23 mouse cellular contexts compared by ENCODE assay signal in the genomic region with DNA sequence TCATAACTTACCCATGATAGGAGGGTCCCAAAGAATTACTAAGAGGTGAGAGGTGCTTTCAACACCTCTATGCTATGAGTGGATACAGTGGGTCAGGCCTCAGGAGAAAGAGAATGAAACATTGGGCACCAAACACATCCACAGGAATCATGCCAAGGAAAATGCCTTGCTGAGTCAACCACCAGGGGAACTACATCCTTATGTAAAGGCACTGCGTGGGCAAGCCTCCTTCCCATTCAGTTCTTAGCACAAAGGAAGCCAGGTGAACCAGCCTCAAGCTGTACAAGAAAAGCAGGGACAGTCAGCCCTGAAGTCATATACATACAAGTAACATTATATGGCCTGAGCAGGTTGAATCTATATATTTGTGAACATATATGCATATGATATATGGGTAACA. TPM values are rescaled to one million over a fixed set of nuclear protein-coding genes. Genes with fewer than 3 reads are reported as not detected.
DNase-seq lines count a peak whose midpoint lies in the region; ATAC-seq lines count a peak whose summit lies in the region.
"Had no signal": no experiment of that assay in that cellular context is flagged by ENCODE, and none has a peak within 500 bp of the region (broad histone marks: within the 10 kb centered on the region; RNA-seq: fewer than 3 reads in every experiment).

No protein-coding gene starts in this region.

- intact Hi-C loops in left cerebral cortex, postnatal 25 days (cut with DNase I): no loop called here

- peak; percentile 92 for ATAC-seq in frontal cortex, adult (ENCODE audit: low TSS enrichment)
- ATAC-seq: forebrain, embryonic 15.5 days; intestine, postnatal 0 days; liver, embryonic 12.5 days; liver, postnatal 0 days; lung, postnatal 0 days; Patski had no signal

- no peak for DNase-seq in frontal cortex, postnatal 25 days (ENCODE audit: low spot score in 2 of 2)
- DNase-seq in left cerebral cortex, postnatal 25 days (ENCODE audit: low spot score in 2 of 2): peak; percentile 7 to 76
- no peak for DNase-seq in left cerebral cortex, adult 11 months (ENCODE audit: low spot score)
- DNase-seq in brain, adult 2 months (ENCODE audit: low read depth, low spot score): peak; percentile 86
- peak; percentile 75 for DNase-seq in telencephalon, adult 2 months (ENCODE audit: low read depth, low spot score)
- DNase-seq in lung, adult 18-20 months: no peak
- DNase-seq: adrenal gland, postnatal 10 days; cerebellum, adult 11 months; cerebellum, adult 9-10 months; gastrocnemius, postnatal 14 days; heart, postnatal 4 days; kidney, adult 9 months; kidney, postnatal 10 days; liver, postnatal 0 days; lung, postnatal 4 days; thymus, postnatal 14 days had no signal

RNA-seq across cellular contexts. Expression of gene Tmc5, which starts 53.8 kb away (rescaled TPM):
- total RNA-seq in left cerebral cortex, postnatal 25 days (2021): under 1 TPM; 0.27 to 0.37 TPM
- total RNA-seq: granulocyte monocyte progenitor cell, adult 5-6 weeks had no signal

RNA-seq across cellular contexts. Expression of gene Gde1, which starts 54.7 kb away (rescaled TPM):
- 100 to 1,000 TPM; 288 TPM for total RNA-seq in left cerebral cortex, postnatal 25 days (2021)

Comparison
In these comparisons a context has a peak if more than half of its experiments do, and no peak if none do; other contexts are left out.
1. DNase-seq: peak in left cerebral cortex, postnatal 25 days (2 of 2), brain, adult 2 months (single experiment) and telencephalon, adult 2 months (single experiment); none in frontal cortex, postnatal 25 days (0 of 2), left cerebral cortex, adult 11 months (single experiment) and lung, adult 18-20 months (0 of 2).